Mouse (Mus musculus) CH12.LX (cell line): ENCODE results near the gene Dthd1.

ENCODE experiments used
- BHLHE40 ChIP-seq: IDR thresholded peaks from 2 replicates; pipeline ENCODE4 v1.6.1; 2011; ENCODE audit warnings: mild to moderate bottlenecking, low read depth, low read length, improper control_type of control experiment
- CTCF ChIP-seq, 2 experiments: IDR thresholded peaks in 1 of 2; conservative IDR thresholded peaks in 1 of 2; 2 replicates each; pipeline ENCODE4 v1.5.1; 2011 to 2012; ENCODE audit warnings: low read depth in 2 of 2, low read length in 2 of 2, improper control_type of control experiment in 1 of 2, inconsistent platforms in 1 of 2, mild to moderate bottlenecking in 1 of 2, moderate library complexity in 1 of 2
- EP300 ChIP-seq: IDR thresholded peaks from 2 replicates; pipeline ENCODE4 v1.6.1; 2011; ENCODE audit warnings: low read length, improper control_type of control experiment
- ETS1 ChIP-seq: conservative IDR thresholded peaks from 2 replicates; pipeline ENCODE4 v1.6.1; 2012; ENCODE audit warnings: low read depth, mild to moderate bottlenecking, inconsistent platforms, low read length, improper control_type of control experiment, moderate library complexity
- GABPA ChIP-seq: IDR thresholded peaks from 2 replicates; pipeline ENCODE4 v1.6.1; 2012; ENCODE audit warnings: low read depth, low read length, improper control_type of control experiment, inconsistent platforms; ENCODE audit not compliant: insufficient replicate concordance
- IRF4 ChIP-seq: IDR thresholded peaks from 2 replicates; pipeline ENCODE4 v1.6.1; 2014; ENCODE audit warnings: low read depth, mild to moderate bottlenecking, inconsistent platforms, low read length, improper control_type of control experiment
- JUND ChIP-seq: conservative IDR thresholded peaks from 2 replicates; pipeline ENCODE4 v1.6.1; 2011; ENCODE audit warnings: low read depth, low read length, improper control_type of control experiment
- NRF1 ChIP-seq: IDR thresholded peaks from 2 replicates; pipeline ENCODE4 v1.6.1; 2014; ENCODE audit warnings: low read depth, mild to moderate bottlenecking, inconsistent platforms, low read length, improper control_type of control experiment, moderate library complexity
- POLR2A ChIP-seq: IDR thresholded peaks from 2 replicates; pipeline ENCODE4 v1.6.1; 2011; ENCODE audit warnings: low read depth, mild to moderate bottlenecking, improper control_type of control experiment, low read length
- POLR2AphosphoS2 ChIP-seq: IDR thresholded peaks from 2 replicates; pipeline ENCODE4 v1.6.1; 2011; ENCODE audit warnings: low read depth, low read length, improper control_type of control experiment
- RAD21 ChIP-seq: IDR thresholded peaks from 2 replicates; pipeline ENCODE4 v1.6.1; 2011; ENCODE audit warnings: low read depth, mild to moderate bottlenecking, low read length, improper control_type of control experiment, moderate library complexity
- TCF12 ChIP-seq: IDR thresholded peaks from 2 replicates; pipeline ENCODE4 v1.6.1; 2014; ENCODE audit warnings: low read depth, mild to moderate bottlenecking, inconsistent platforms, low read length, improper control_type of control experiment

DNA sequence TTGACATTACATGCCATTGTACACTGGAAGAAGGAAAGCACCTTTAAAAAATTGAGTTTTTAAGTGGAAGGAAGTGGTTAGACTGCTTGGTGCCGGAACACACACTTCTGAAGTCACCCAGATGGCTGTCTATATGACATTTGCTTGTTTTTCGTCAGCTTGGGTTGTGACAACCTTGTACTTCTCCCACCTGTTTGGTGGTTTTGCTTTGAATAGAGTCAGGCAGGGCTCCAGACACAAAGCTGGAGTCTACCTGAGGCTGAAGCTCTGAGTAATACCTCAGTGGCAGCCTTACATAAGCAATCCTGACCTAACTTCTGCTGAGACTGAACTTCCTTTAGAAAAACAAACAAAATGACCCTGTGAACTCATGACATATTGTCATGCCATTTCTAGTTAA lies 44.7 kb downstream of the Dthd1 start:
- TF ChIP-seq CTCF (conservative IDR thresholded peaks at IDR 0.05 in 1 of 2, IDR thresholded peaks at IDR 0.05 in 1 of 2; ENCODE audit: low read depth in 2 of 2, low read length in 2 of 2) = no peak
- TF ChIP-seq EP300 = peak; percentile 48
- no peak for TF ChIP-seq POLR2A
- TF ChIP-seq GABPA = no peak
- no peak for TF ChIP-seq RAD21
- 0 out of 2 replicates have a peak, but pooled peaks have one; percentile 36 for TF ChIP-seq TCF12
- peak; percentile 68 for TF ChIP-seq ETS1
- TF ChIP-seq BHLHE40 = peak; percentile 26; the same call in 1 of the 2 replicates
- no peak for TF ChIP-seq IRF4
- no peak for TF ChIP-seq JUND
- no peak for TF ChIP-seq POLR2AphosphoS2
- TF ChIP-seq NRF1 = no peak
